Mouse (Mus musculus) kidney, postnatal 0 days (tissue): ENCODE data around the gene Rer1. TPM values are rescaled to one million over a fixed set of nuclear protein-coding genes. Genes with fewer than 3 reads are reported as not detected.

Experiments used
- ATAC-seq: fragments of 200-750 bp; cut with Nextera tagmentation; replicated peaks from 2 replicates; pipeline ENCODE4 v1.8.0; 2017; ENCODE audit warnings: low read depth, moderate number of reproducible peaks, moderate TSS enrichment, moderate library complexity; ENCODE audit not compliant: low FRiP score
- DNase-seq: peaks from one replicate; pipeline ENCODE4 v3.0.0-alpha.2; 2016; ENCODE audit warnings: low spot score
- H3K27ac ChIP-seq: fragments of 300-500 bp; sonication (generic); 2 replicates; pipeline ENCODE4 v1.5.1; 2014; ENCODE audit warnings: mild to moderate bottlenecking
- H3K27me3 ChIP-seq: fragments of 300-500 bp; sonication (generic); 2 replicates; pipeline ENCODE4 v1.6.1; 2014; ENCODE audit warnings: low read length, mixed read lengths; ENCODE audit not compliant: insufficient read depth
- H3K36me3 ChIP-seq: fragments of 300-500 bp; sonication (generic); 2 replicates; pipeline ENCODE4 v1.6.1; 2014; ENCODE audit warnings: low read length, mixed read lengths; ENCODE audit not compliant: insufficient read depth
- H3K4me1 ChIP-seq: fragments of 300-500 bp; sonication (generic); replicated peaks from 2 replicates; pipeline ENCODE4 v1.6.1; 2014; ENCODE audit warnings: antibody characterized with exemption, low read length, mixed read lengths; ENCODE audit not compliant: insufficient read depth
- H3K4me2 ChIP-seq: fragments of 300-500 bp; sonication (generic); 2 replicates; pipeline ENCODE4 v1.6.1; 2014; ENCODE audit warnings: mild to moderate bottlenecking, low read length, moderate library complexity, mixed read lengths
- H3K4me3 ChIP-seq: fragments of 300-500 bp; sonication (generic); replicated peaks from 2 replicates; pipeline ENCODE4 v1.5.1; 2014; ENCODE audit warnings: low read depth, low read length
- H3K9ac ChIP-seq: fragments of 300-500 bp; sonication (generic); 2 replicates; pipeline ENCODE4 v1.6.1; 2014; ENCODE audit warnings: low read depth, low read length
- H3K9me3 ChIP-seq: fragments of 300-500 bp; sonication (generic); replicated peaks from 2 replicates; pipeline ENCODE4 v1.6.1; 2016; ENCODE audit warnings: low read length, inconsistent platforms, mixed read lengths
- CTCF ChIP-seq: IDR thresholded peaks from 2 replicates; pipeline ENCODE4 v1.5.1; 2016; ENCODE audit warnings: antibody characterized with exemption, low read depth, mild to moderate bottlenecking, moderate library complexity
- WGBS: fragments of 180-500 bp; shearing (Covaris S2); extraction: QIAGEN DNeasy Blood & Tissue Kit; methylation state at CpG from one replicate; pipeline ENCODE4 v1.1.7; 2014; 5-methylcytosine and 5-hydroxymethylcytosine counted together
- polyA plus RNA-seq: library from polyadenylated mRNA; unstranded; fragments of >200 nt; fragmentation: Nextera tagmentation; extraction: Ambion mirVana; gene quantifications from 2 replicates; pipeline ENCODE4 v1.2.1, GENCODE M21; 2015

Rer1 gene
- polyA plus RNA-seq, 1 experiment from 2014 or later, result 194 TPM

DNA sequence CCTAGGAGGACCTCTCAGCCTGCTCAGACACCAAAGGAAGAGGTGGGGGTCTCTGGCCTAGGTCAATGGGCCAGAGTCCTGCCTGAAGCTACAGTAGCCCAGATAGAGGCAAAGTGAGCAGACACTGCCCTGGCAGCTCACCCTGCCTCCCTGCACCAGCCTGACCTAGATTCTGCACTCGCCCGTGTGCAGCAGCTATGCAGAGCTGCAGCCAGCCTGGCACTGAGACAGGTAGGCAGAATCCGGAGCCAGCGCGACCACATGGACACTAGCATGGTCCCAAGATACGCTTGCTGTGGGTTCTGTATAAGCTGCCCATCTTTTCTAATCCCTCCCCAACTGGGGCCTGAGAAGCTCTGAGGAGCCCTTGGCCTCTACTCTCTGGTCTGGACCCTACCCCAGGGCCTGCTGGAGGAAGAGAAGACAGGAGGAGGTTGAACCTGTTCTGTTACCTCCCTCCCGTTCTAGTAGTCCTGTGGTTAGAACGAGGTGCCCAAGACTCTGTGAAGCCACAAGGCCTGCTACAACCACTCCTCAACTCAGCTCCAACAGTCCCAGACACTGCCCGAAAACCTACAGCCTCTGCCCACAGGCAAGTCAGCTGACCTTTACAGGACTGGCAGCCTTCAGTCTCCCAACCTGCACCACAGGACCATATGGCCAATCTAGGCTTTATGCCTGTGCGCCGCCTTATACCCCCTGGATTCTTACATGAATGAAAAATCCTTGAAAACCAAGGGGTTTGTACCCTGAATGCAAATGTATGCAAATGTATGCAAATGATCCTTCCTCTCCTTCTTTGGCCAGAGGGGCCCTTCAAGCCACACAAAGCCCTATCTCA is 61.8 kb downstream of the Rer1 start:
- Histone ChIP-seq H3K4me3 (no peak overlapping the region), H3K4me2 (no peak overlapping the region), H3K9ac (no peak overlapping the region), H3K27me3 (no peaks in the 10 kb centered on the region), H3K9me3 (no peaks in the 10 kb centered on the region), H3K27ac (no peak overlapping the region), H3K36me3 (no peaks in the 10 kb centered on the region), H3K4me1 (no peaks in the 10 kb centered on the region)
- 88% methylated on average over 11 of the region's 11 CpGs for WGBS
- TF ChIP-seq CTCF, result no peak
- ATAC-seq (no peak), DNase-seq (no peak)

Other genes with a start within 250 kb of the Rer1 start
- gene Ttc34, start 248.9 kb downstream of the Rer1 start, polyA plus RNA-seq, result 0.30 and 0.34 TPM in 2 replicates
- not detected in 2 replicates for gene Mmel1, start 216.8 kb downstream of the Rer1 start, polyA plus RNA-seq
- 40.6 and 42.0 TPM in 2 replicates for gene Fam213b, start 187.2 kb downstream of the Rer1 start, polyA plus RNA-seq
- 0.75 and 1.3 TPM in 2 replicates for gene Tnfrsf14, start 157.8 kb downstream of the Rer1 start, polyA plus RNA-seq
- gene Hes5, start 125.5 kb downstream of the Rer1 start, polyA plus RNA-seq, result 5.8 and 6.2 TPM in 2 replicates
- gene Pank4, start 122.3 kb downstream of the Rer1 start, polyA plus RNA-seq, result 30.4 TPM in 2 replicates
- 2.1 and 2.3 TPM in 2 replicates for gene Plch2, start 29.6 kb downstream of the Rer1 start, polyA plus RNA-seq
- 18.3 and 19.7 TPM in 2 replicates for gene Pex10, start 19.4 kb downstream of the Rer1 start, polyA plus RNA-seq
- 7.0 and 7.6 TPM in 2 replicates for gene Morn1, start 195 bp upstream of the Rer1 start, polyA plus RNA-seq
- gene Ski, start 136.2 kb upstream of the Rer1 start, polyA plus RNA-seq, result 15.5 TPM in 2 replicates
- gene Faap20, start 163.4 kb upstream of the Rer1 start, polyA plus RNA-seq, result 77.2 and 80.0 TPM in 2 replicates